8 mouse cellular contexts compared by ENCODE assay signal in genomic region chr3:105275241-105275640, GRCm38 (mm10).
DNase-seq lines count a peak whose midpoint lies in the region; ATAC-seq and TF ChIP-seq lines count a peak whose summit lies in the region.

No protein-coding gene starts in this region.

- H3K4me1 ChIP-seq in forebrain, embryonic 11.5 days (replicated peaks; ENCODE audit: control insufficient read depth, insufficient read depth, low read length) = no peaks in the 10 kb centered on the region
- peaks cover 3% of the 10 kb centered on the region; the same call in 1 of the 2 replicates for H3K4me1 ChIP-seq in forebrain, embryonic 12.5 days
- no peaks in the 10 kb centered on the region for H3K4me1 ChIP-seq in thymus, adult 2 months (replicated peaks; ENCODE audit: control insufficient read depth, insufficient read depth, low read length)
- H3K4me1 ChIP-seq in midbrain, postnatal 0 days (ENCODE audit: insufficient read depth, low read length) = no peaks in the 10 kb centered on the region

- TF ChIP-seq CTCF in thymus, adult 2 months (IDR thresholded peaks at IDR 0.05; ENCODE audit: borderline replicate concordance, control insufficient read depth, extremely low read depth, insufficient read depth, low read length, poor library complexity) = no peak
- no peak for TF ChIP-seq CTCF in midbrain, postnatal 0 days (IDR thresholded peaks at IDR 0.05)

- H3K4me2 ChIP-seq in forebrain, embryonic 11.5 days (ENCODE audit: low read depth, low read length, severe bottlenecking) = no peak overlapping the region
- H3K4me2 ChIP-seq in forebrain, embryonic 12.5 days = no peak overlapping the region
- H3K4me2 ChIP-seq in midbrain, postnatal 0 days (ENCODE audit: low read depth, low read length, poor library complexity, severe bottlenecking) = no peak overlapping the region

- 28% methylated on average over 4 of the region's 4 CpGs for WGBS in forebrain, embryonic 11.5 days
- 32% methylated on average over 4 of the region's 4 CpGs for WGBS in forebrain, embryonic 12.5 days
- 34% methylated on average over 4 of the region's 4 CpGs for WGBS in thymus, adult 2 months
- 41% methylated on average over 4 of the region's 4 CpGs for WGBS in midbrain, postnatal 0 days

- H3K9ac ChIP-seq in forebrain, embryonic 11.5 days (ENCODE audit: low read length) = no peak overlapping the region
- no peak overlapping the region for H3K9ac ChIP-seq in forebrain, embryonic 12.5 days
- no peak overlapping the region for H3K9ac ChIP-seq in midbrain, postnatal 0 days (replicated peaks; ENCODE audit: low read length, poor library complexity, severe bottlenecking)

- H3K4me3 ChIP-seq in forebrain, embryonic 11.5 days (ENCODE audit: low read depth, low read length) = no peak overlapping the region
- no peak overlapping the region for H3K4me3 ChIP-seq in forebrain, embryonic 12.5 days (replicated peaks)
- H3K4me3 ChIP-seq in thymus, adult 2 months (ENCODE audit: control insufficient read depth, insufficient read depth, low read length) = no peak overlapping the region
- H3K4me3 ChIP-seq in midbrain, postnatal 0 days (ENCODE audit: low read depth, low read length) = no peak overlapping the region

- DNase-seq in forebrain, embryonic 11.5 days (ENCODE audit: low spot score) = peak; percentile 82
- DNase-seq in thymus, adult 2 months = peak; percentile 19
- no peak for DNase-seq in thymus, adult 18-20 months
- peak; percentile 34 for DNase-seq in induced T-regulatory cell, adult 2 months (ENCODE audit: low read depth)
- DNase-seq in midbrain, postnatal 0 days (ENCODE audit: low spot score) = peak; percentile 40
- no peak for DNase-seq in frontal cortex, postnatal 10 days (ENCODE audit: low spot score in 2 of 2)
- no peak for DNase-seq in MN1 (ENCODE audit: low spot score)

- no peak overlapping the region for H3K27ac ChIP-seq in forebrain, embryonic 11.5 days (ENCODE audit: low read depth, low read length)
- no peak overlapping the region for H3K27ac ChIP-seq in forebrain, embryonic 12.5 days
- H3K27ac ChIP-seq in thymus, adult 2 months (ENCODE audit: control insufficient read depth, insufficient read depth, low read length) = no peak overlapping the region
- no peak overlapping the region for H3K27ac ChIP-seq in midbrain, postnatal 0 days (ENCODE audit: low read depth, low read length)

- H3K27me3 ChIP-seq in forebrain, embryonic 11.5 days (ENCODE audit: control insufficient read depth, insufficient read depth, low read length) = no peaks in the 10 kb centered on the region
- H3K27me3 ChIP-seq in forebrain, embryonic 12.5 days = 0 out of 2 replicates have a peak, but pooled peaks cover 8% of the 10 kb centered on the region
- no peaks in the 10 kb centered on the region for H3K27me3 ChIP-seq in thymus, adult 2 months (ENCODE audit: control insufficient read depth, insufficient read depth, low read length)
- no peaks in the 10 kb centered on the region for H3K27me3 ChIP-seq in midbrain, postnatal 0 days (ENCODE audit: insufficient read depth, low read length)

- H3K9me3 ChIP-seq in forebrain, embryonic 11.5 days (ENCODE audit: control insufficient read depth, low read length) = no peaks in the 10 kb centered on the region
- H3K9me3 ChIP-seq in forebrain, embryonic 12.5 days = no peaks in the 10 kb centered on the region
- no peaks in the 10 kb centered on the region for H3K9me3 ChIP-seq in midbrain, postnatal 0 days (ENCODE audit: low read length)

- ATAC-seq in forebrain, embryonic 11.5 days (replicated peaks; ENCODE audit: low FRiP score) = no peak
- no peak for ATAC-seq in forebrain, embryonic 12.5 days (ENCODE audit: low FRiP score)
- no peak for ATAC-seq in midbrain, postnatal 0 days (ENCODE audit: low FRiP score)

- no peak for TF ChIP-seq POLR2A in thymus, adult 2 months (IDR thresholded peaks at IDR 0.05; ENCODE audit: control insufficient read depth, extremely low read depth, insufficient read depth, low read length, poor library complexity)

- no peaks in the 10 kb centered on the region for H3K36me3 ChIP-seq in forebrain, embryonic 11.5 days (ENCODE audit: control insufficient read depth, insufficient read depth, low read length)
- H3K36me3 ChIP-seq in forebrain, embryonic 12.5 days (replicated peaks) = no peaks in the 10 kb centered on the region
- H3K36me3 ChIP-seq in thymus, adult 2 months (ENCODE audit: control insufficient read depth, insufficient read depth, low read length) = no peaks in the 10 kb centered on the region
- H3K36me3 ChIP-seq in midbrain, postnatal 0 days (ENCODE audit: insufficient read depth, low read length) = no peaks in the 10 kb centered on the region

Comparison
In these comparisons a context has a peak if more than half of its experiments do, and no peak if none do; other contexts are left out.
1. DNase-seq: peak in forebrain, embryonic 11.5 days (single experiment), thymus, adult 2 months (single experiment), induced T-regulatory cell, adult 2 months (single experiment) and midbrain, postnatal 0 days (single experiment); none in thymus, adult 18-20 months (0 of 2), frontal cortex, postnatal 10 days (0 of 2) and MN1 (single experiment).